Mouse (Mus musculus) heart, embryonic 14.5 days (tissue): ENCODE results near the gene Gm7544. TPM values are rescaled to one million over a fixed set of nuclear protein-coding genes. Genes with fewer than 3 reads are reported as not detected.

Experiments used
- ATAC-seq: fragments of 200-750 bp; cut with Nextera tagmentation; 2 replicates; pipeline ENCODE4 v1.8.0; 2017; ENCODE audit warnings: low read depth, moderate TSS enrichment; ENCODE audit not compliant: insufficient number of reproducible peaks, insufficient read depth, low FRiP score
- H3K27ac ChIP-seq, 2 experiments: fragments of 200-500 bp in 1 of 2; fragments of 300-500 bp in 1 of 2; sonication (generic) in 1 of 2; replicated peaks in 1 of 2; 2 replicates each; pipeline ENCODE4 v1.5.1; 2012 to 2014; ENCODE audit warnings: low read depth in 2 of 2, low read length in 2 of 2, control low read depth in 1 of 2, mild to moderate bottlenecking in 1 of 2, mixed read lengths in 1 of 2; ENCODE audit not compliant: control insufficient read depth in 1 of 2, insufficient read depth in 1 of 2
- H3K27me3 ChIP-seq: fragments of 300-500 bp; sonication (generic); 2 replicates; pipeline ENCODE4 v1.6.1; 2014; ENCODE audit warnings: mild to moderate bottlenecking, low read length, control low read depth; ENCODE audit not compliant: control insufficient read depth, insufficient read depth
- H3K36me3 ChIP-seq: fragments of 300-500 bp; sonication (generic); 2 replicates; pipeline ENCODE4 v1.6.1; 2014; ENCODE audit warnings: mild to moderate bottlenecking, control low read depth, low read length, mixed read lengths; ENCODE audit not compliant: control insufficient read depth, insufficient read depth
- H3K4me1 ChIP-seq, 2 experiments: fragments of 200-500 bp in 1 of 2; fragments of 300-500 bp in 1 of 2; sonication (generic) in 1 of 2; 2 replicates each; pipeline ENCODE4 v1.6.1; 2012 to 2014; ENCODE audit warnings: low read length in 2 of 2, control low read depth in 1 of 2, mixed read lengths in 1 of 2; ENCODE audit not compliant: control insufficient read depth in 2 of 2, insufficient read depth in 2 of 2
- H3K4me2 ChIP-seq: fragments of 300-500 bp; sonication (generic); 2 replicates; pipeline ENCODE4 v1.6.1; 2014; ENCODE audit warnings: mild to moderate bottlenecking, low read length
- H3K4me3 ChIP-seq, 2 experiments: fragments of 200-500 bp in 1 of 2; fragments of 300-500 bp in 1 of 2; sonication (generic) in 1 of 2; 2 replicates each; pipeline ENCODE4 v1.5.1; 2012 to 2014; ENCODE audit warnings: low read length in 2 of 2, mild to moderate bottlenecking in 2 of 2, control low read depth in 1 of 2, low read depth in 1 of 2, moderate library complexity in 1 of 2; ENCODE audit not compliant: control insufficient read depth in 1 of 2, insufficient read depth in 1 of 2
- H3K9ac ChIP-seq: fragments of 300-500 bp; sonication (generic); 2 replicates; pipeline ENCODE4 v1.6.1; 2014; ENCODE audit warnings: mild to moderate bottlenecking, low read length
- H3K9me3 ChIP-seq: fragments of 300-500 bp; sonication (generic); 2 replicates; pipeline ENCODE4 v1.6.1; 2016; ENCODE audit warnings: low read length, control low read depth; ENCODE audit not compliant: control insufficient read depth
- WGBS: fragments of 180-500 bp; shearing (Covaris S2); extraction: QIAGEN DNeasy Blood & Tissue Kit; methylation state at CpG from one replicate; pipeline ENCODE4 v1.1.7; 2014; 5-methylcytosine and 5-hydroxymethylcytosine counted together
- polyA plus RNA-seq: library from polyadenylated mRNA; unstranded; fragments of >200 nt; fragmentation: Nextera tagmentation; extraction: Ambion mirVana; gene quantifications from 2 replicates; pipeline ENCODE4 v1.2.1, GENCODE M21; 2014

The Gm7544 gene
- polyA plus RNA-seq, 1 experiment from 2014 or later, result not detected

- no peak overlapping the region for H3K9ac ChIP-seq
- H3K4me3 ChIP-seq, result no peak overlapping the region
- no peak overlapping the region for H3K27ac ChIP-seq
- H3K36me3 ChIP-seq, result no peaks in the 10 kb centered on the region
- no peaks in the 10 kb centered on the region for H3K9me3 ChIP-seq
- H3K4me1 ChIP-seq, result peaks cover 6 to 16% of the 10 kb centered on the region in 2 experiments; a peak in 2 of 4 replicates
- no peak overlapping the region for H3K4me2 ChIP-seq
- H3K27me3 ChIP-seq, result no peaks in the 10 kb centered on the region
- ATAC-seq, result no peak
Observed at GRCm38 (mm10) chr1:82977840-82978239, 22.0 kb upstream of the Gm7544 start.

DNA sequence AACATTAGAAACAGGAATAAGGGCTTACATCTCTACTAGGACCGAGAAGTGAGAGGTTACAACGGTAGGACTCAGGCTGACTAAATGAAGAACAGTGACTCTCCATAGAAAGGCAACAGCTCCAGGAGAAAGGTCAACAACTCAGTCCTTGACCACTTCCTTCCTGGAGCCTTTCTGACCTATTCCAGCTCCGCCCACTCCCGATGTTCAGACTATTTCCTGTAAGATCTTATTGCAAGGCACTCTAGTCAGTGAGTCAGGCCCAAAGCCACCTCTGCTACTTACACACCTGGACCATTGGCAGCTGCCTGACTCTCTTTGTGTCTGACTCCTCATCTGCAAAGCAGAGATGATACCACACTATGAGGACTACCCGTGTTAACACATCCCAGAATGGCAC is 19.9 kb upstream of the Gm7544 start:
- ATAC-seq, result no peak
- H3K27ac ChIP-seq, result no peak overlapping the region
- H3K36me3 ChIP-seq, result no peaks in the 10 kb centered on the region
- H3K9me3 ChIP-seq, result no peaks in the 10 kb centered on the region
- H3K4me2 ChIP-seq, result no peak overlapping the region
- no peak overlapping the region for H3K4me3 ChIP-seq
- H3K9ac ChIP-seq, result no peak overlapping the region
- peaks cover 9 to 31% of the 10 kb centered on the region in 2 experiments; a peak in 3 of 4 replicates for H3K4me1 ChIP-seq
- 70% methylated on average over 5 of the region's 5 CpGs for WGBS
- no peaks in the 10 kb centered on the region for H3K27me3 ChIP-seq

- Histone ChIP-seq H3K9me3 (no peaks in the 10 kb centered on the region), H3K36me3 (no peaks in the 10 kb centered on the region), H3K4me1 (peaks cover 9 to 31% of the 10 kb centered on the region in 2 experiments; a peak in 3 of 4 replicates), H3K27ac (no peak overlapping the region), H3K4me2 (no peak overlapping the region), H3K27me3 (no peaks in the 10 kb centered on the region), H3K9ac (no peak overlapping the region), H3K4me3 (no peak overlapping the region)
- 50% methylated on average over 9 of the region's 9 CpGs for WGBS
- ATAC-seq, result peak; percentile 71
Observed at GRCm38 (mm10) chr1:82974342-82974741, 18.5 kb upstream of the Gm7544 start.

DNA sequence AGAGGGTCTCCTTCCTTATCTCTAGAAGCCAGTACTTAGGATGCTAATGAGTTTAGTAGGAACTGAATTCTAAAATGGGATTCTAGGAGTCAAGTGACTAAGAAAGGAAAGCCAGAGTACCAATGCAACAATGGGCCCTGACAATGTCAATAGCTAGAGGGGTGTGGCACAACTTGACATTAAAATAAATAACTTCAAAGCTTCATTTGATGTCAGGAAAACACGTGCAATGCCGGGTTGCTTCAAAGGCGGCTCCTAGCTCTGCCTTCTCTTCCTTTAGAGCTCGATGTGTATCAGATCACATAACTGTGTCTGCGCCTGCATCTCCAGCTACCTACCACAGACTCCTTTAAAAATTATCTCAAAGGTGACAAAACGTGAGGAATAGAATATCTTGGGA is 18.1 kb upstream of the Gm7544 start:
- H3K27me3 ChIP-seq, result no peaks in the 10 kb centered on the region
- no peak overlapping the region for H3K27ac ChIP-seq
- WGBS, result 31% methylated on average over 6 of the region's 6 CpGs
- no peak overlapping the region for H3K9ac ChIP-seq
- no peak overlapping the region for H3K4me3 ChIP-seq
- peaks cover 9 to 31% of the 10 kb centered on the region in 2 experiments; a peak in 3 of 4 replicates for H3K4me1 ChIP-seq
- H3K36me3 ChIP-seq, result no peaks in the 10 kb centered on the region
- ATAC-seq, result no peak
- H3K4me2 ChIP-seq, result no peak overlapping the region
- no peaks in the 10 kb centered on the region for H3K9me3 ChIP-seq

DNA sequence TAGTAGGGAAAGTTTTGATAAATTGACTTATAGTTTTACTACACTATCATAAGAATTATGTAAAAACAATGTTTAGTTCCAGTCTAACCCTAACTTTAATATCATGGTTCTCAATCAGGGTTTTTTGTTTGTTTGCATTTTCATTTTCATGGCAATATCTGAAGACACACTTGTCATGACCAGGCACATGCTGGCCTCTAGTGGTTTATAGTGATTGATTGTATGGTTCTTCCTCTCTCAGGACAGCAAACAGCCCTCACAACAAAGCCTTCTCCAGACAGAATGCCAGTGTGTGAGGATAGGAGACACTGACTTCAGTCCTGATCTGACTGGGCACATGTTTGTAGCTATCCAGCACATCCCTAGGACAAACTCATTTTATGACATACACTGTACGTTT is 17.4 kb upstream of the Gm7544 start:
- 72% methylated on average over 1 of the region's 1 CpGs for WGBS
- no peak overlapping the region; a peak in 1 of 4 replicates for H3K27ac ChIP-seq
- ATAC-seq, result no peak

DNA sequence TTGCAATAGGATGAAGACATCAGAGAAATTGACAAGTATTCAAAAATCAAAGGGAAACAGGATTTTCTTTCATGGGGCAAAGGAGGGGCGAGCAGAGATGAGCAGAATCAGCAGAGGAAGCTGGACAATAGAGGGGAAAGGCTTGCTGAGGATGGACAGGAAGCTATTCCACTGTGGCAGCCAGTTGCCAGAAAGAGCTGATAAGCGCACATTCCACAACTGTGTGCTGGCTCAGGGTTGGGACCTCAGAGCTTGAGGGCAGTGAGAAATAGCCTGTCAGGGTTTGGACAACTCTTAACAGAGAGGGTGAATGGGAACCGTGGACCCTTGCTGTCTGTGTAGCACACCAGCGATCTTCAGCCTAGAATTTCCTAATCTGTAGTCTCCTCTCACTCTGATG is 16.2 kb upstream of the Gm7544 start:
- Histone ChIP-seq H3K9ac (no peak overlapping the region), H3K27me3 (no peaks in the 10 kb centered on the region), H3K27ac (peak overlapping the region; percentile 51 to 61), H3K36me3 (no peaks in the 10 kb centered on the region), H3K4me2 (peak overlapping the region; percentile 19), H3K4me3 (no peak overlapping the region), H3K9me3 (no peaks in the 10 kb centered on the region), H3K4me1 (peaks cover 9 to 31% of the 10 kb centered on the region in 2 experiments; a peak in 3 of 4 replicates)
- peak; percentile 80 for ATAC-seq
- WGBS, result 2% methylated on average over 4 of the region's 4 CpGs

More for the DNA sequence above, 17.4 kb upstream of the Gm7544 start:
- H3K36me3 ChIP-seq, result no peaks in the 10 kb centered on the region
- peaks cover 9 to 31% of the 10 kb centered on the region in 2 experiments; a peak in 3 of 4 replicates for H3K4me1 ChIP-seq
- H3K4me3 ChIP-seq, result no peak overlapping the region
- no peak overlapping the region for H3K4me2 ChIP-seq
- H3K9me3 ChIP-seq, result no peaks in the 10 kb centered on the region
- H3K27me3 ChIP-seq, result no peaks in the 10 kb centered on the region
- no peak overlapping the region for H3K9ac ChIP-seq

DNA sequence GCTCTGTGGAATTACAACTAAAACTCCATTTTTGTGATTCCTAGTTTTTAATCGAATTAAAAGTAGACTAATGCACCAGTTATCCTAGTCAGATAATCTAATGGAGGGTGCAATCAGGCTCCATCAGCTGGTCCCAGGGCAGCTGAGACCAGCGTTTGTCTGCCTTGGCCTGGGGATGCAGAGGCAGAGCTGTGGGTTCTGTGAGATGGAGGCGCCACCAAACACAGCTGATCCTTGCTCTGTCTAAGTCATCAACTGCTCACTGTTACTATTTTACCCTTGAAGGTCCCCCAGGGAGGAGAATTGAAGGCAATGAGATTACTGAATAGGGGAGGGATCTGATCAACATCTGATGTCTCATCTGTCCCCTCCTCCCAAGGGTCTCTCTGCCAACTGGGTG is 10.6 kb upstream of the Gm7544 start:
- Histone ChIP-seq H3K4me2 (no peak overlapping the region), H3K27me3 (no peaks in the 10 kb centered on the region), H3K27ac (no peak overlapping the region), H3K4me3 (no peak overlapping the region), H3K9ac (no peak overlapping the region), H3K36me3 (no peaks in the 10 kb centered on the region), H3K9me3 (no peaks in the 10 kb centered on the region), H3K4me1 (peaks cover 0 to 4% of the 10 kb centered on the region in 2 experiments; a peak in 2 of 4 replicates)
- WGBS, result 63% methylated on average over 3 of the region's 3 CpGs
- ATAC-seq, result no peak

- no peak within 1 kb of the TSS for H3K27ac ChIP-seq
- no peak for ATAC-seq
- WGBS, result 86% methylated on average over 11 of the region's 11 CpGs
Observed at GRCm38 (mm10) chr1:82959870-82960385, 4.1 kb upstream of the Gm7544 start, which contains the start of gene Gm47955. Gm47955 (plus strand) TSS chr1:82960286.

More at GRCm38 (mm10) chr1:82959870-82960385, 4.1 kb upstream of the Gm7544 start, which contains the start of gene Gm47955:
- H3K9ac ChIP-seq, result no peak within 1 kb of the TSS
- H3K9me3 ChIP-seq, result no peaks in the 10 kb centered on the region
- H3K4me1 ChIP-seq, result no peaks in the 10 kb centered on the region
- H3K4me3 ChIP-seq, result no peak within 1 kb of the TSS
- H3K4me2 ChIP-seq, result no peak within 1 kb of the TSS
- no peaks in the 10 kb centered on the region for H3K27me3 ChIP-seq
- no peaks in the 10 kb centered on the region for H3K36me3 ChIP-seq
